Mouse (Mus musculus) E14TG2a.4 (cell line): ENCODE results near the gene Sebox.

ENCODE experiments used
- H3K27me3 ChIP-seq: 2 replicates; pipeline ENCODE4 v1.6.1; 2014; ENCODE audit warnings: low read length, control low read depth; ENCODE audit not compliant: insufficient read depth
- H3K36me3 ChIP-seq: 2 replicates; pipeline ENCODE4 v1.6.1; 2014; ENCODE audit warnings: low read length, control low read depth; ENCODE audit not compliant: insufficient read depth
- H3K4me1 ChIP-seq: replicated peaks from 2 replicates; pipeline ENCODE4 v1.6.1; 2014; ENCODE audit warnings: low read depth, low read length, control low read depth
- H3K4me3 ChIP-seq: replicated peaks from 2 replicates; pipeline ENCODE4 v1.5.1; 2014; ENCODE audit warnings: mild to moderate bottlenecking, low read length
- H3K9me3 ChIP-seq: 2 replicates; pipeline ENCODE4 v1.6.1; 2014; ENCODE audit warnings: low read length, control low read depth
- CTCF ChIP-seq: conservative IDR thresholded peaks from 2 replicates; pipeline ENCODE4 v1.5.1; 2014; ENCODE audit warnings: low read length
- NANOG ChIP-seq: IDR thresholded peaks from 2 replicates; pipeline ENCODE4 v1.6.1; 2014; ENCODE audit warnings: borderline replicate concordance, low read length, mixed read lengths
- POU5F1 ChIP-seq: IDR thresholded peaks from 2 replicates; pipeline ENCODE4 v1.6.1; 2014; ENCODE audit warnings: low read length, borderline replicate concordance

Gene Sebox

GRCm38 (mm10) chr11:78502909-78503650 is at the start of gene Sebox:
Gene Sebox (plus strand): TSS chr11:78503447.
- H3K9me3 ChIP-seq, result no peaks in the 10 kb centered on the region
- H3K36me3 ChIP-seq, result peaks cover 49% of the 10 kb centered on the region
- H3K4me1 ChIP-seq, result peaks cover 35% of the 10 kb centered on the region
- no peak within 1 kb of the TSS for H3K4me3 ChIP-seq
- peaks cover 35% of the 10 kb centered on the region for H3K27me3 ChIP-seq
- no peak for TF ChIP-seq CTCF
- TF ChIP-seq NANOG, result no peak
- no peak for TF ChIP-seq POU5F1

- Histone ChIP-seq H3K27me3 (0 out of 2 replicates have a peak, but pooled peaks cover 6% of the 10 kb centered on the region), H3K4me3 (peak overlapping the region; percentile 50; the same call in 1 of the 2 replicates), H3K36me3 (no peaks in the 10 kb centered on the region), H3K9me3 (no peaks in the 10 kb centered on the region), H3K4me1 (peaks cover 19% of the 10 kb centered on the region)
- no peak for TF ChIP-seq POU5F1
- peak; percentile 95 for TF ChIP-seq CTCF
These were observed 49.6 kb upstream of the Sebox start for GRCm38 (mm10) chr11:78453675-78454074.

GRCm38 (mm10) chr11:78454276-78454675 is 49.0 kb upstream of the Sebox start:
- Histone ChIP-seq H3K9me3 (no peaks in the 10 kb centered on the region), H3K4me1 (peaks cover 23% of the 10 kb centered on the region), H3K27me3 (0 out of 2 replicates have a peak, but pooled peaks cover 6% of the 10 kb centered on the region), H3K4me3 (peak overlapping the region; percentile 50), H3K36me3 (no peaks in the 10 kb centered on the region)
- TF ChIP-seq POU5F1, result no peak
- TF ChIP-seq CTCF, result no peak
- no peak for TF ChIP-seq NANOG

GRCm38 (mm10) chr11:78455308-78455707 is 47.9 kb upstream of the Sebox start:
- Histone ChIP-seq H3K4me1 (peaks cover 23% of the 10 kb centered on the region), H3K36me3 (no peaks in the 10 kb centered on the region), H3K4me3 (0 out of 2 replicates have a peak overlapping the region, but pooled peaks have one; percentile 50), H3K27me3 (0 out of 2 replicates have a peak, but pooled peaks cover 6% of the 10 kb centered on the region), H3K9me3 (no peaks in the 10 kb centered on the region)
- TF ChIP-seq NANOG, result no peak
- peak; percentile 94 for TF ChIP-seq CTCF

- Histone ChIP-seq H3K36me3 (no peaks in the 10 kb centered on the region), H3K9me3 (no peaks in the 10 kb centered on the region), H3K27me3 (peaks cover 3% of the 10 kb centered on the region; the same call in 1 of the 2 replicates), H3K4me1 (peaks cover 38% of the 10 kb centered on the region), H3K4me3 (no peak overlapping the region)
- TF ChIP-seq NANOG (no peak), POU5F1 (no peak), CTCF (no peak)
These were observed 44.5 kb upstream of the Sebox start for GRCm38 (mm10) chr11:78458740-78459139.

GRCm38 (mm10) chr11:78461894-78462293 is 41.4 kb upstream of the Sebox start:
- H3K36me3 ChIP-seq, result no peaks in the 10 kb centered on the region
- no peaks in the 10 kb centered on the region for H3K9me3 ChIP-seq
- peak; percentile 98 for TF ChIP-seq CTCF
- no peak for TF ChIP-seq POU5F1
- H3K27me3 ChIP-seq, result no peaks in the 10 kb centered on the region; the same call in 1 of the 2 replicates
- peaks cover 44% of the 10 kb centered on the region for H3K4me1 ChIP-seq
- no peak overlapping the region for H3K4me3 ChIP-seq

- H3K4me1 ChIP-seq, result peaks cover 45% of the 10 kb centered on the region
- no peaks in the 10 kb centered on the region for H3K9me3 ChIP-seq
- TF ChIP-seq POU5F1 (no peak), NANOG (no peak), CTCF (no peak)
- H3K36me3 ChIP-seq, result no peaks in the 10 kb centered on the region
- no peak overlapping the region for H3K4me3 ChIP-seq
- H3K27me3 ChIP-seq, result no peaks in the 10 kb centered on the region; the same call in 1 of the 2 replicates
These were observed 40.6 kb upstream of the Sebox start for GRCm38 (mm10) chr11:78462669-78463068.

- Histone ChIP-seq H3K4me3 (no peak overlapping the region), H3K9me3 (no peaks in the 10 kb centered on the region), H3K36me3 (peaks cover 5% of the 10 kb centered on the region), H3K4me1 (peaks cover 45% of the 10 kb centered on the region), H3K27me3 (no peaks in the 10 kb centered on the region; the same call in 1 of the 2 replicates)
- TF ChIP-seq CTCF (no peak), NANOG (no peak), POU5F1 (no peak)
These were observed 39.8 kb upstream of the Sebox start for GRCm38 (mm10) chr11:78463286-78464036.
